Mouse (Mus musculus) stomach, postnatal 0 days (tissue): ENCODE results near the gene Acer3.

Experiments used
- CTCF ChIP-seq: IDR thresholded peaks from 2 replicates; pipeline ENCODE4 v1.5.1; 2016; ENCODE audit warnings: antibody characterized with exemption, low read depth, mild to moderate bottlenecking, moderate library complexity
- EP300 ChIP-seq: optimal IDR thresholded peaks from 2 replicates; pipeline ENCODE3; 2016; ENCODE audit warnings: antibody characterized with exemption

GRCm38 (mm10) chr7:98333507-98333906, 12.5 kb upstream of the Acer3 start:
- no peak for TF ChIP-seq CTCF
- TF ChIP-seq EP300 = no peak
